Mouse (Mus musculus): Measurements from ENCODE around the gene Megf11. TPM values are rescaled to one million over a fixed set of nuclear protein-coding genes. Genes with fewer than 3 reads are reported as not detected.

Gene Megf11
- polyA plus RNA-seq, 1 experiment from 2014 or later = 0.27 TPM

- Histone ChIP-seq H3K9ac (no peak overlapping the region), H3K36me3 (no peaks in the 10 kb centered on the region), H3K4me3 (no peak overlapping the region), H3K9me3 (replicated peaks) (no peaks in the 10 kb centered on the region), H3K4me1 (peaks cover 10% of the 10 kb centered on the region), H3K27ac (no peak overlapping the region), H3K27me3 (replicated peaks) (peaks cover 46% of the 10 kb centered on the region), H3K4me2 (no peak overlapping the region)
- ATAC-seq = no peak
- WGBS (ENCODE audit: insufficient replicate concordance) = 60% methylated on average over 7 of the region's 7 CpGs
These were observed 170.2 kb downstream of the Megf11 start for GRCm38 (mm10) chr9:64555620-64556019.

GRCm38 (mm10) chr9:64557110-64557745 is 171.8 kb downstream of the Megf11 start:
- H3K27me3 ChIP-seq (replicated peaks) = peaks cover 39% of the 10 kb centered on the region
- no peak overlapping the region for H3K4me3 ChIP-seq
- H3K4me1 ChIP-seq = peaks cover 10% of the 10 kb centered on the region
- no peak overlapping the region for H3K9ac ChIP-seq
- H3K27ac ChIP-seq = no peak overlapping the region
- no peaks in the 10 kb centered on the region for H3K9me3 ChIP-seq (replicated peaks)
- no peaks in the 10 kb centered on the region for H3K36me3 ChIP-seq
- WGBS (ENCODE audit: insufficient replicate concordance) = 52% methylated on average over 11 of the region's 11 CpGs
- H3K4me2 ChIP-seq = no peak overlapping the region
- no peak for ATAC-seq

GRCm38 (mm10) chr9:64557846-64558530 is 172.6 kb downstream of the Megf11 start:
- Histone ChIP-seq H3K4me3 (no peak overlapping the region), H3K9ac (no peak overlapping the region), H3K27ac (no peak overlapping the region), H3K4me2 (no peak overlapping the region), H3K27me3 (replicated peaks) (peaks cover 31% of the 10 kb centered on the region), H3K4me1 (peaks cover 10% of the 10 kb centered on the region), H3K36me3 (no peaks in the 10 kb centered on the region; the same call in 1 of the 2 replicates), H3K9me3 (replicated peaks) (peaks cover 3% of the 10 kb centered on the region; the same call in 1 of the 2 replicates)
- WGBS (ENCODE audit: insufficient replicate concordance) = 87% methylated on average over 7 of the region's 7 CpGs
- no peak for ATAC-seq

- 36% methylated on average over 5 of the region's 5 CpGs for WGBS (ENCODE audit: insufficient replicate concordance)
- peaks cover 8% of the 10 kb centered on the region; the same call in 1 of the 2 replicates for H3K9me3 ChIP-seq (replicated peaks)
- peak; percentile 83 for ATAC-seq
- peak overlapping the region; percentile 66 for H3K4me2 ChIP-seq
- no peaks in the 10 kb centered on the region; the same call in 1 of the 2 replicates for H3K36me3 ChIP-seq
- H3K4me1 ChIP-seq = peaks cover 63% of the 10 kb centered on the region
- H3K27me3 ChIP-seq (replicated peaks) = no peaks in the 10 kb centered on the region; the same call in 1 of the 2 replicates
- peak overlapping the region; percentile 61 for H3K9ac ChIP-seq
- peak overlapping the region; percentile 16; the same call in 1 of the 2 replicates for H3K4me3 ChIP-seq
- H3K27ac ChIP-seq = peak overlapping the region; percentile 87
These were observed 178.9 kb downstream of the Megf11 start for GRCm38 (mm10) chr9:64564315-64564767.

- Histone ChIP-seq H3K27me3 (replicated peaks) (no peaks in the 10 kb centered on the region), H3K4me1 (peaks cover 67% of the 10 kb centered on the region)
- peak; percentile 81 for ATAC-seq
These were observed 180.5 kb downstream of the Megf11 start for GRCm38 (mm10) chr9:64565915-64566314.

GRCm38 (mm10) chr9:64566376-64566775 is 180.9 kb downstream of the Megf11 start:
- WGBS (ENCODE audit: insufficient replicate concordance) = 60% methylated on average over 2 of the region's 2 CpGs
- Histone ChIP-seq H3K9ac (peak overlapping the region; percentile 51), H3K27me3 (replicated peaks) (no peaks in the 10 kb centered on the region), H3K4me3 (no peak overlapping the region), H3K4me2 (peak overlapping the region; percentile 66), H3K36me3 (no peaks in the 10 kb centered on the region; the same call in 1 of the 2 replicates), H3K4me1 (peaks cover 68% of the 10 kb centered on the region), H3K9me3 (replicated peaks) (peaks cover 8% of the 10 kb centered on the region; the same call in 1 of the 2 replicates), H3K27ac (peak overlapping the region; percentile 87)
- peak; percentile 72 for ATAC-seq

More at GRCm38 (mm10) chr9:64565915-64566314, 180.5 kb downstream of the Megf11 start:
- Histone ChIP-seq H3K9me3 (replicated peaks) (peaks cover 8% of the 10 kb centered on the region; the same call in 1 of the 2 replicates), H3K27ac (peak overlapping the region; percentile 87), H3K4me2 (peak overlapping the region; percentile 66), H3K36me3 (no peaks in the 10 kb centered on the region; the same call in 1 of the 2 replicates), H3K4me3 (no peak overlapping the region), H3K9ac (peak overlapping the region; percentile 51)

- peaks cover 78% of the 10 kb centered on the region for H3K4me1 ChIP-seq
These were observed 182.1 kb downstream of the Megf11 start for GRCm38 (mm10) chr9:64567482-64567881.

GRCm38 (mm10) chr9:64568467-64569260 is 183.2 kb downstream of the Megf11 start:
- H3K27me3 ChIP-seq (replicated peaks) = no peaks in the 10 kb centered on the region
- peak overlapping the region; percentile 64; the same call in 1 of the 2 replicates for H3K27ac ChIP-seq
- H3K4me1 ChIP-seq = peaks cover 78% of the 10 kb centered on the region
- H3K9ac ChIP-seq = no peak overlapping the region
- H3K4me3 ChIP-seq = no peak overlapping the region
- ATAC-seq = no peak
- 57% methylated on average over 8 of the region's 8 CpGs for WGBS (ENCODE audit: insufficient replicate concordance)
- H3K4me2 ChIP-seq = no peak overlapping the region
- H3K36me3 ChIP-seq = no peaks in the 10 kb centered on the region
- no peaks in the 10 kb centered on the region for H3K9me3 ChIP-seq (replicated peaks)

More at GRCm38 (mm10) chr9:64567482-64567881, 182.1 kb downstream of the Megf11 start:
- Histone ChIP-seq H3K4me3 (no peak overlapping the region), H3K9me3 (replicated peaks) (peaks cover 8% of the 10 kb centered on the region; the same call in 1 of the 2 replicates), H3K27me3 (replicated peaks) (no peaks in the 10 kb centered on the region), H3K36me3 (no peaks in the 10 kb centered on the region; the same call in 1 of the 2 replicates), H3K9ac (no peak overlapping the region), H3K4me2 (no peak overlapping the region), H3K27ac (peak overlapping the region; percentile 64; the same call in 1 of the 2 replicates)
- ATAC-seq = no peak
- WGBS (ENCODE audit: insufficient replicate concordance) = 66% methylated on average over 5 of the region's 5 CpGs

GRCm38 (mm10) chr9:64570448-64570847 is 185.0 kb downstream of the Megf11 start:
- Histone ChIP-seq H3K27ac (peak overlapping the region; percentile 4), H3K36me3 (no peaks in the 10 kb centered on the region), H3K4me2 (no peak overlapping the region)

GRCm38 (mm10) chr9:64571091-64571490 is 185.7 kb downstream of the Megf11 start:
- Histone ChIP-seq H3K27ac (peak overlapping the region; percentile 42), H3K36me3 (no peaks in the 10 kb centered on the region), H3K27me3 (replicated peaks) (no peaks in the 10 kb centered on the region), H3K4me1 (peaks cover 62% of the 10 kb centered on the region), H3K4me3 (no peak overlapping the region), H3K9ac (no peak overlapping the region), H3K4me2 (no peak overlapping the region), H3K9me3 (replicated peaks) (no peaks in the 10 kb centered on the region)
- ATAC-seq = peak; percentile 43
- WGBS (ENCODE audit: insufficient replicate concordance) = 72% methylated on average over 8 of the region's 8 CpGs

More at GRCm38 (mm10) chr9:64570448-64570847, 185.0 kb downstream of the Megf11 start:
- ATAC-seq = no peak
- H3K27me3 ChIP-seq (replicated peaks) = no peaks in the 10 kb centered on the region
- WGBS (ENCODE audit: insufficient replicate concordance) = 60% methylated on average over 4 of the region's 4 CpGs
- no peak overlapping the region for H3K9ac ChIP-seq
- peaks cover 62% of the 10 kb centered on the region for H3K4me1 ChIP-seq
- no peak overlapping the region for H3K4me3 ChIP-seq
- H3K9me3 ChIP-seq (replicated peaks) = no peaks in the 10 kb centered on the region

GRCm38 (mm10) chr9:64572629-64573190 is 187.3 kb downstream of the Megf11 start:
- no peak for ATAC-seq
- Histone ChIP-seq H3K9ac (no peak overlapping the region), H3K4me1 (peaks cover 61% of the 10 kb centered on the region), H3K36me3 (no peaks in the 10 kb centered on the region), H3K27me3 (replicated peaks) (no peaks in the 10 kb centered on the region), H3K4me3 (no peak overlapping the region), H3K4me2 (no peak overlapping the region), H3K9me3 (replicated peaks) (no peaks in the 10 kb centered on the region), H3K27ac (no peak overlapping the region)
- 69% methylated on average over 7 of the region's 7 CpGs for WGBS (ENCODE audit: insufficient replicate concordance)
